Mouse (Mus musculus): Measurements from ENCODE around the gene Emsy.

Gene Emsy

DNA sequence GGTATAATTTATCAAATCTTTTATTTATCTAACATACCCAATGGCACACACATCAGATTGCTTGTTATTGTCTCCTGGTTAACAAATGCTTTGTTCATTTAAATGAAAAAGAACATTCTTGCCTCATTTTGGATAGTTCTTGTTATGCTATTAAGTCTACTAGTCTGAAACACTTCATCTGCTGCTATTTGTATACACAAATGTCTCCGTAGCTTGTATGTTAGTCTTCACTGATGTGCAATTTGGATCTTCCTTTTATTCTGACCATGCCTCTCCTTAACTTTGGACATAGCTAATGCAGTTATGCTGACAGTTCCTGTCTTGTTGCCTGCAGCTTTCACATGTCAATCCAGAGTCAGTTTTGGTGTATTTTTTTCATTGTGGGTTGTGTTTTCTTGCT, 79.1 kb downstream of the Emsy start:
- no peak for DNase-seq (ENCODE audit: low spot score in 2 of 2)

DNA sequence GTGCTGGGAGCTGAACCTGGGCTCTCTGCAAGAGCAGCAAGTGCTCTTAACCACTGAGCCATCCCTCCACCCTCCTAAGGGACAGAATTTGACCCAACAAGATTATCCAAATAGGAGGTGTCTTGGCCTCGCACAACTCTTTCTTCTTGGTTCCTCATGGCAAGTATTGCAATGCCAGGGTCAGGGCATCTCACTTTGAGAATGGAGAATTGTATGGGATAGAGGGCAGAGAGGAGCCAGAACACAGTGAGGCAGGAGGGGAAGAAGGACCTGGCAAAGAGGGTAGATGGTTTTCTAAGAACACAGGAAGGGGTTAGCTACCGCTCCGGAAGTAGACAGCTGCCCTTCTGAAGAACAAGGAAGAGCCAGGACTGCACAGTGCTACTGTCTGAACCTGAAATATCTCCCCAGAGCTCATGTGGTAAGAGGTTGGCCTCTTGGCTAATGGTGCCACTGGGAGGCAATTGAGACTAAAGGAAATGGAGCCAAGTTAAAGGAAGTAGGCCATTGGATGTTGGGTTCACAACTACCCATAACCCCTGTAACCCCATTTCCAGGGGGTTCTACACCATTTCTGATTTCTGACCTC, 80.8 kb downstream of the Emsy start:
- no peak for DNase-seq (ENCODE audit: low spot score in 2 of 2)

DNA sequence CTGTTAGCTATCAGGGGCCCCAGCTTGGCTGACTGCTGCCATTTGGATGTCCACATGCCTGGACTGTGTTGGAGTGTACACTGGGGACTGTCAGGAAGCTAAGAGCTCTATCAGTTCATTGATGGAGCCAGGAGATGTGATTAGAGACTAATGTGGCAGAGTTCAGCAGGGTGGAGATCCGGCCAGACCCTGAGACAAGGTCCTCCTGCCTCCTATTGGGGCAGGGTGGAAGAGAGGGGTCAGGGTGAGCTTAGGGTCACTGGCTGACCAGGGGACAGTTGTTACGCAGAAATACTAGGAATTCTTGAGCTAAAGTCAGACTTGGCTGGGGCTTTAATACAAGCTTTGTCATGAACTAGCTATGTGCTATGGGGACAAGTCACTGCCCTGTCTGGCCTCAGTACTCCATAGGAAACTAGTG, 81.8 kb downstream of the Emsy start:
- DNase-seq (ENCODE audit: low spot score in 2 of 2): no peak

DNA sequence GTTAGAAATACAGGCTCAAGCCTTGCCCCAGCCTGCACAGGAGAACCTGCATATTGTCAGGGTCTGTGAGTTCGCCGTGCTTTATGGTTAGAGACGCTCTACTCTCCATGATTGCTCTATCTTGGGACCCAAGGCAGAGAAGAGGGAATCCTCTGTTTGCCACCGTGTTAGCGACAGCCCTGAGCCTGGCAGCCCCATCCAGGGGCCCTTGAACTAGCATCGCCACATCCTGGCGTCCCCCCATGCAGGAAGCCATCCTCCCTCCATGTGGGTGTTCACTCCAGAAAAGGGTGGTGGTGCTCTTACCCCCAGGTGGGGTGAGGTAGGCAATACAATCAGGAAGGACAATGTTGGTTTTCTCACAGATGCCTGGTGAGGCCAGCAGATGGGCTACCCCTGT, 82.3 kb downstream of the Emsy start:
- no peak for DNase-seq (ENCODE audit: low spot score in 2 of 2)

DNA sequence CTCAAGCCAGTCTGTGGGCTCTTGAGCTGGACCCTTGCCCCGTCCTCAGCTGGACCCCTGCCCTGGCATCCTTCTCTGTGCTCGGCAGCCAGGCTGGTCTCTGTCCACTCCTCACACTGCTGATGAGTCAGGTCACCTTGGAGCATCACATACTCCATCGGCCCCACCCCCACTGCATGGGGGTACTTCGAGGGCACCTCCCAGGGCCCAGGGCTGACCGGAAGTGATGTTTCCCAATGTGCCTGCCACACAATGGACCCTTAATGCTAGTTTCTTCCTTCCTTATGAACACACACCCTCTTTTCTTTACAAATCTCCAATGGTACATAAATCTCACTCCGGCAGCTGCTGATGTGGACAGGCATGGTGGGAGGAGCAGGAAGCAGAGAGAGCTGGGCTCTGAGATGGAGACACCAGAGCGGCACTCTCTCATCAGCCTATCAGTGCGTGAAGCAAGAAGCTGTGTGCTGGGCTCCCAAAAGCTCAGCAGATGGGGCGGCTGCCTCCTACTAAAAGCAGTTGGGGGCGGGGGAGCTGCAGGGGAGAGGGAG, 83.3 kb downstream of the Emsy start:
- no peak for DNase-seq (ENCODE audit: low spot score in 2 of 2)

DNA sequence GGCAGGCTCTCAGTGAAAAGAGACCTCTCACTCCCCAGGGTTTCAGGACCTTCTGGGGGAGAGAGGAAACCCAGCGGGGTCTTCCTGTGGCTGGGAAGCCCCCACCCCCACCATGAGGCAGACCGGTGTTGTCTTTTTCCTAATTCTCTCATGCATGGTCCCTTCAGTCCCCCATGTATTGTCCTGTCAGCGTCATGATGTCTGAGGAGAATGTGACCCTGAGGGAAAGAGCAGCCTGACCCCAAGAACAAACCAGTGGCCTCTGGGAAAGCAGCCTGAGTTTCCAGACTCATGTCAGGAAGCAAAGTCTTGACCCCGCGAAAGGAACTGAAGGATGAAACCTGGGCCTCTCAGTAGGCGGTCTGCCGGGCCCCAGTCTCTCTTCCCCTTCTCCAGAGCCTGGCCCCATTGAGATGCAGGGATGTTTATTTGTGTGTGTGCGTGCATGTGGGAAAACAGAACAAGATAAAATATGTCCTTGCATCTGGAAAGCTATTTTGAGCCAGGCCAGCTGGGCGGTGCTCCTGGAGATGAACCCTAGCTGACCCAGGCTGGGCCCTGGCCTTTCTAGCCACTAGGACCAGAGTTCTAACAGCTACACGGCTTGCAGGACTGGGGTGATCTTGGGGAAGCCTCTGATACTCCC, 84.2 kb downstream of the Emsy start:
- DNase-seq (ENCODE audit: low spot score in 2 of 2): no peak

DNA sequence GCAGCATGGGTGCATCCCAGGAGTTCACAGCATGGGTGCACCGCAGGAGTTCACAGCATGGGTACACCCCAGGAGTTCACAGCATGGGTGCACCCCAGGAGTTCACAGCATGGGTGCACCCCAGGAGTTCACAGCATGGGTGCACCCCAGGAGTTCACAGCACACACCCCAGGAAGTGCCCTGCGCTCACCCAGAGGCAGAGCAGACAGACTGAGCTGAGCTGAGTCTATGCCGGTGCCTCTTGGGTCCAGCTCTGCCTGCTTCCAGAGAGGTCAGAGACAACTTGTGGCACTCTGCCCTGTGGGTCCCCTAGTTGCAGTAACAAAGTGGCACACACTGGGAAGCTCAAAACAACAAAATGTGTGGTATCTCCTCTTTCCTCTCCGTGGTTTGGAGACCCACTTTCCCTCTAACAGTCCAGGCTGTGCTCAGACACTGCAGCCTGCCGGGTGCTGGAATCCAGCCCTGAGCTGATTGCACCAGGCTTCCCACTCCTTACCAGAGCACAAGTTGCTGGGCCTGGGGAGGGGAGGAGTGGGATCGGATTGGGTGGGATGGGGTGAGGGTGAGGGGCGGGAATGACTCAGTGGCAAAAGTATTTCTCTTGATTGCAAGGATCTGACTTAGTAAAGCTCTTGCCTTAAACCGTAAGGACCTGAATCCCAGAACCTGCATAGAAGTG, 85.6 kb downstream of the Emsy start:
- no peak for DNase-seq (ENCODE audit: low spot score in 2 of 2)

- no peak for DNase-seq (ENCODE audit: low spot score in 2 of 2)
Observed at GRCm38 (mm10) chr7:98567056-98567455, 89.5 kb downstream of the Emsy start.

GRCm38 (mm10) chr7:98564607-98565364, 91.8 kb downstream of the Emsy start:
- peak; percentile 15 to 16 for DNase-seq (ENCODE audit: low spot score in 2 of 2)

DNA sequence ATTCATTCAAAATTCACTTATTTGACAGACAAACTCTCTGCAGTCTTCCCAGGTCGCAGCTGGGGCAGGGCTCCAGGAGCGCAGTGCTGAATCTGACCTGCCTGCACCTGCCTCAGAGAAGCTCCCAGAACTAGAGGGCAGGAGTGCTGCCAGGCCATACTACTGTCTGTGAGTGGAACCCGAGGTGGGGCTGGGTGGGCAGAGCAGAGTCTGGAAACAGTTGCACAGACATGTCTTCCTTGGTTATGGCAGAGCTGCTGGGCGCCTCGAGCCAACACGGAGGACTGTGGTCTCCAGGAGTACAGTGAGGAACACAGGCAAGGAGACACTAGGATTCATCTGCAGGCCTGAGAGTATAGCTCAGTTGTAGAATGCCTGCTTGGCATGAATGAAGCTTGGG, 92.6 kb downstream of the Emsy start:
- DNase-seq (ENCODE audit: low spot score in 2 of 2): no peak

GRCm38 (mm10) chr7:98562966-98563365, 93.6 kb downstream of the Emsy start:
- DNase-seq (ENCODE audit: low spot score in 2 of 2): no peak

DNA sequence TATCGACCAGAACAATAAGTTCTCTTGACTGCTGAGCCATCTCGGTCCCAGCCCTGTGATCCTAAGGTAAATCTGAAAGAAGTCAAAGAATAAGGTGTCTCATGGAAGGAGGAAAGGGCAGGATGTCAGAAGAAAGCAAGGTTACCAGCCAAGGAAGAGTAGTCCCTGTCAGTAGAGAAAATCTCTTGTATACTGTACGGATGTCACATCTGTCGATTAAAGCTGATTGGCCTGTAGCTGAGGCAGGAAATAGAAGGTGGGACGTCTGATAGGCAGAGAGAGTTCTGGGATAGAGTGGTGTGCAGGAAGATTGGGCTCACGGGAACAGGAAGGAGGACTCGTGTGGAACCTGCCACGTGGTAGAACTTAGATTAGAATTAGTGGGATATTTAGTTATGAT, 94.4 kb downstream of the Emsy start:
- DNase-seq (ENCODE audit: low spot score in 2 of 2): no peak

- DNase-seq (ENCODE audit: low spot score in 2 of 2): no peak
Observed at GRCm38 (mm10) chr7:98561556-98562164, 94.9 kb downstream of the Emsy start.

DNA sequence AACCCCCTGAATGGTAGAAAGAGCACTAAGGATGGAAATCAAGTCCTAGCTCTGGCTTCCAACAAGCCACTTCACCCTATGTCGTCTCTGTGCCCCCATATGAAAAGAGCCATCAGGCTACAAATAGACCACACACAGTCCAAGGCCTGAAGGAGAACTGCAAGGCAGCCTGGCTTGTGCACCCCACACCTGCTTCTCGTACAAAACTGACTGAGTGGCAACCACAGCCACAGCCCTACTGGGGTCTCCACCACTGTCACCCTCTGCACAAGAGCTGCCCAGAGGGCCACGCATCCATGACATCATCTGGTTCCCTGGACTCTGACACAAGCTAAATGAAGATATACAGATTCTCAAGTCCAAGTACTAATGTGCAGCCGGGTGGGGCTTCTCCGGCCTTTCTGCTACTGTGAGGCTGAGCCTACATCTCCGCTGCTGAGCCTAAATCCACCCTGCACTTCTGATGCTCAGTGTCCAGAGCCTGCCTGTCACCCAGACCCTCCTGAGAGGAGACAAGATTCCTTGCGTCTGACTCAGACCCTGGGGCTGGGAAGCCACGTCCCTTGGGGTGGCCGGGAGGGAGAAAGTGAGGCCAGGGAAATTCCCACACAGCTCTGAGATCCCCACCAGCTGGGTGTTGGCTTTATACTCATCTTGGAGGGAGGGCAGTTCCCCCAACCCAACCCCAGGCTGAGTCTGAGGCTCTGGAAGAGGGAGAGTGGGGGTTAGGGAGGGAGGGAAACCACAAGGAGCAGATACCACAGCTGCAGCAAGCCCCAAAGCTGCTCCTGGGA, 98.3 kb downstream of the Emsy start:
- DNase-seq (ENCODE audit: low spot score in 2 of 2): no peak

DNA sequence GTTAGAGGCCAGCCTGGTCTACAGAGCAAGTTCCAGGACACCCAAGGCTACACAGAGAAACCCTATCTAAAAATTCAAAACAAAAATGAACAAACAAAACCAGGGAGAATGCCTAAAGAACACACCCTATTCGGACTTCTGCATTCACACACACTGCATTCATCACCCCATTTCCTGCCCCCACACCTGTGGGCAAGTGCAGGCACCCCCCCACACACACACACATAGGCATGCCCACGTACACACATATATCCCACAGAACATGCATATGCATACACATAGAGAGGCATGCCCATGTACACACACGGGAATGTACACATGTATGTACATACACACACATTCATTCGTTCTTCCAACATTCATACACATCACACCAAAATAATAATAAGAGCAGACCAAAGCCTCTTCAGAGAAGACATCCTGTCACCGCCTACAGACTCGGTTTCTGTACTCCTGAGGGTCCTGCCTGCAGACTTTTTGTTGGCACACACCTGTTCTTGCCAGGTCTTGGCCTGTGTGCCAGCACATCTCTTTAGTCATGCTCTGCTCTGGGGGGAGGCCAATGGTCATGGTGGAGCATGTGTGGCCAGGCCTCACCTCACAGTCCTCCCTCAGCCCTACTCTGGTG, 99.7 kb downstream of the Emsy start:
- DNase-seq (ENCODE audit: low spot score in 2 of 2): no peak

DNA sequence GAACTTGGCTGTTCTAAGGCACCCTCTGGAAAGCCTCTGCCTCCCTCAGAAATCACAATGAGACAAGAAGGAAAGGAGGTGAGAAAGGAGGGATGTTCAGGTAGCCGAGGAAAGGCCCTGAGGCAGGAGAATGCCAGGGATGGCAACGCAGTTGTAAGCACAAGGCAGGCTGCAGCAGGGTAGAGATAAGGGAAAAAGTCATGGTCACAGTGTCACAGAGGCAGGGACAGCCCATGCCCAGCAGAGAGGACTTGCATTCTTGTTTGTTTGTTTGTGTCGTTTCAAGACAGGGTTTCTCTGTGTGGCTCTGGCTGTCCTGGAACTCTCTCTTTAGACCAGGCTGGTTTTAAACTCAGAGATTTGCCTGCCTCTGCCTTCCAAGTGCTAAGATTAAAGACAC, 105.5 kb downstream of the Emsy start:
- no peak for DNase-seq (ENCODE audit: low spot score in 2 of 2)

- no peak for DNase-seq (ENCODE audit: low spot score in 2 of 2)
Observed at GRCm38 (mm10) chr7:98550596-98550995, 106.0 kb downstream of the Emsy start.

DNA sequence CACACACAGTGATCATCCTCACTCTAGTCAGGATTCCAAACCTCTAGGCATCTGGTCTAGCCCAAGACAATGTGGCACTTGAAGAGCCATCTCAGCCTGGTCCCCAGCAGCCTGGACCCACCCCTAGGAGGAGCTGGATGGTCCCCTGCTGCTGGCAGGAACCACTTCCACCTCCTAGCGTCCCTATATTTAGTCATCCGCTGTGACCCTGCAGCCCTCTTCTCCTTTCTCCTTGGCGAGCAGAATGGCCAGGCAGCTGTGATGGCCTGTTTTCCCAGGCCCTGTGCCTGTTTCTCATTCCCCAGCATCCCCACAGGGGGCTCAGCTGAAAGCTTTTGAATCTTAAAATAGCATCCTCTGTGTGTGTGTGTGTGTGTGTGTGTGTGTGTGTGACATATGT, 107.7 kb downstream of the Emsy start:
- DNase-seq (ENCODE audit: low spot score in 2 of 2): no peak

DNA sequence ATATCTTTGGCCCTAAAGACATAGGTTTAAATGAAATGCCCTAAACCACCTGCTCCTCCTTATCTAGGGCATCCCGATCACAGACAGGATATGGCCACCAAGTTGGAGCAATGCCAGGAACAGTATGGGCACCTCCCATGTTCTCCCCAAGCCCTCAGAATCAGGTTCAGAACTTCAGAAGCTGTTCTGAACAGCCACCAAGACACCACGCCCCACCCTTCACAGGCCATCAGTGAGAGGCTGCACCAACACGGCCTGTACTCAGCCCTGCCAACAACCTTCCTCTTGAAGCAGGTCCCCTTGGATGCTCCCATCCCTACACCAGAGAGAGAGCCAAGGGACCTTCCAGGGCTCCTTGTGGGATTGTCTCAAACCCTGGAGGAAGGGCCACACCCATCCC, 112.0 kb downstream of the Emsy start:
- no peak for DNase-seq (ENCODE audit: low spot score in 2 of 2)

- no peak for DNase-seq (ENCODE audit: low spot score in 2 of 2)
Observed at GRCm38 (mm10) chr7:98543853-98544370, 112.7 kb downstream of the Emsy start.

Measured in spleen, postnatal 36 days (tissue).